Mouse (Mus musculus) forebrain, embryonic 16.5 days (tissue): Measurements from ENCODE around the gene Prm1. TPM values are rescaled to one million over a fixed set of nuclear protein-coding genes. Genes with fewer than 3 reads are reported as not detected.
"Not testable (repeated sequence)": the region's sequence is repeated elsewhere in the genome, so short reads cannot be mapped to it uniquely, and the experiment has no call there.

Source experiments
- ATAC-seq: fragments of 200-750 bp; cut with Nextera tagmentation; 2 replicates; pipeline ENCODE4 v1.8.0; 2017; ENCODE audit warnings: mild to moderate bottlenecking, moderate library complexity
- H3K27ac ChIP-seq: fragments of 300-500 bp; sonication (generic); 2 replicates; pipeline ENCODE4 v1.5.1; 2014; ENCODE audit warnings: low read length, control low read depth
- H3K27me3 ChIP-seq: fragments of 300-500 bp; sonication (generic); replicated peaks from 2 replicates; pipeline ENCODE4 v1.6.1; 2014; ENCODE audit warnings: low read length; ENCODE audit not compliant: control insufficient read depth, insufficient read depth
- H3K36me3 ChIP-seq: fragments of 300-500 bp; sonication (generic); 2 replicates; pipeline ENCODE4 v1.6.1; 2014; ENCODE audit not compliant: control insufficient read depth, insufficient read depth
- H3K4me1 ChIP-seq: fragments of 300-500 bp; sonication (generic); replicated peaks from 2 replicates; pipeline ENCODE4 v1.6.1; 2014; ENCODE audit warnings: low read length; ENCODE audit not compliant: control insufficient read depth, insufficient read depth
- H3K4me2 ChIP-seq: fragments of 300-500 bp; sonication (generic); 2 replicates; pipeline ENCODE4 v1.6.1; 2014; ENCODE audit warnings: mild to moderate bottlenecking, low read length, control low read depth
- H3K4me3 ChIP-seq: fragments of 300-500 bp; sonication (generic); replicated peaks from 2 replicates; pipeline ENCODE4 v1.5.1; 2014; ENCODE audit warnings: mild to moderate bottlenecking, low read length, control low read depth
- H3K9ac ChIP-seq: fragments of 300-500 bp; sonication (generic); replicated peaks from 2 replicates; pipeline ENCODE4 v1.6.1; 2014; ENCODE audit warnings: low read depth, low read length, control low read depth
- H3K9me3 ChIP-seq: fragments of 300-500 bp; sonication (generic); 2 replicates; pipeline ENCODE4 v1.6.1; 2016; ENCODE audit warnings: low read length; ENCODE audit not compliant: control insufficient read depth
- WGBS: fragments of 180-500 bp; shearing (Covaris S2); extraction: QIAGEN DNeasy Blood & Tissue Kit; methylation state at CpG from one replicate; pipeline ENCODE4 v1.1.7; 2014; 5-methylcytosine and 5-hydroxymethylcytosine counted together
- polyA plus RNA-seq: library from polyadenylated mRNA; unstranded; fragments of >200 nt; fragmentation: Nextera tagmentation; extraction: Ambion mirVana; gene quantifications from 2 replicates; pipeline ENCODE4 v1.2.1, GENCODE M21; 2015

Prm1 gene
- polyA plus RNA-seq, result not detected in 2 replicates

GRCm38 (mm10) chr16:10805789-10806527 is at the start of gene Prm1:
TSS of gene Prm1 (minus strand) at chr16:10805839.
- Histone ChIP-seq H3K36me3 (no peaks in the 10 kb centered on the region), H3K9me3 (no peaks in the 10 kb centered on the region), H3K9ac (no peak within 1 kb of the TSS), H3K4me3 (no peak within 1 kb of the TSS), H3K4me1 (no peaks in the 10 kb centered on the region), H3K27me3 (no peaks in the 10 kb centered on the region), H3K4me2 (no peak within 1 kb of the TSS), H3K27ac (no peak within 1 kb of the TSS)
- no peak for ATAC-seq
- 76% methylated on average over 10 of the region's 10 CpGs for WGBS

- not testable (repeated sequence) for H3K9ac ChIP-seq, H3K4me3 ChIP-seq, H3K27ac ChIP-seq, H3K9me3 ChIP-seq, H3K27me3 ChIP-seq, ATAC-seq, H3K4me2 ChIP-seq, H3K36me3 ChIP-seq
- H3K4me1 ChIP-seq, result peaks cover 15% of the 10 kb centered on the region
- WGBS, result 90% methylated on average over 10 of the region's 10 CpGs
Observed at GRCm38 (mm10) chr16:10852216-10852615, 46.6 kb upstream of the Prm1 start.

GRCm38 (mm10) chr16:10850905-10851304 is 45.3 kb upstream of the Prm1 start:
- H3K27me3 ChIP-seq, result no peaks in the 10 kb centered on the region
- H3K27ac ChIP-seq, result no peak overlapping the region
- no peak overlapping the region for H3K4me2 ChIP-seq
- no peak overlapping the region for H3K4me3 ChIP-seq
- 41% methylated on average over 4 of the region's 4 CpGs for WGBS
- no peak for ATAC-seq
- H3K9me3 ChIP-seq, result no peaks in the 10 kb centered on the region
- H3K36me3 ChIP-seq, result no peaks in the 10 kb centered on the region
- H3K9ac ChIP-seq, result no peak overlapping the region
- peaks cover 15% of the 10 kb centered on the region for H3K4me1 ChIP-seq

- Histone ChIP-seq H3K27ac (no peak overlapping the region), H3K36me3 (no peaks in the 10 kb centered on the region), H3K4me1 (peaks cover 15% of the 10 kb centered on the region), H3K4me3 (no peak overlapping the region), H3K27me3 (no peaks in the 10 kb centered on the region), H3K9me3 (no peaks in the 10 kb centered on the region), H3K9ac (no peak overlapping the region), H3K4me2 (no peak overlapping the region)
- peak; percentile 35; the same call in 1 of the 2 replicates for ATAC-seq
- 50% methylated on average over 12 of the region's 12 CpGs for WGBS
Observed at GRCm38 (mm10) chr16:10849965-10850861, 44.6 kb upstream of the Prm1 start.

GRCm38 (mm10) chr16:10846503-10846902 is 40.9 kb upstream of the Prm1 start:
- no peak overlapping the region for H3K4me3 ChIP-seq
- no peak overlapping the region for H3K9ac ChIP-seq
- no peak overlapping the region for H3K4me2 ChIP-seq
- H3K4me1 ChIP-seq, result peaks cover 22% of the 10 kb centered on the region
- H3K27ac ChIP-seq, result no peak overlapping the region
- no peaks in the 10 kb centered on the region for H3K9me3 ChIP-seq
- no peaks in the 10 kb centered on the region for H3K36me3 ChIP-seq
- no peaks in the 10 kb centered on the region for H3K27me3 ChIP-seq
- no peak for ATAC-seq
- WGBS, result 64% methylated on average over 4 of the region's 4 CpGs

- Histone ChIP-seq H3K9ac (no peak overlapping the region), H3K27me3 (no peaks in the 10 kb centered on the region), H3K36me3 (no peaks in the 10 kb centered on the region), H3K4me3 (no peak overlapping the region), H3K9me3 (no peaks in the 10 kb centered on the region), H3K4me1 (peaks cover 20% of the 10 kb centered on the region), H3K27ac (no peak overlapping the region), H3K4me2 (no peak overlapping the region)
- ATAC-seq, result no peak
- 84% methylated on average over 6 of the region's 6 CpGs for WGBS
Observed at GRCm38 (mm10) chr16:10845952-10846351, 40.3 kb upstream of the Prm1 start.

- 67% methylated on average over 6 of the region's 6 CpGs for WGBS
- Histone ChIP-seq H3K4me1 (peaks cover 7% of the 10 kb centered on the region; the same call in 1 of the 2 replicates), H3K27ac (no peak overlapping the region), H3K36me3 (no peaks in the 10 kb centered on the region), H3K4me2 (no peak overlapping the region), H3K4me3 (no peak overlapping the region), H3K9me3 (no peaks in the 10 kb centered on the region), H3K27me3 (no peaks in the 10 kb centered on the region), H3K9ac (no peak overlapping the region)
- ATAC-seq, result no peak
Observed at GRCm38 (mm10) chr16:10844319-10844670, 38.7 kb upstream of the Prm1 start.

GRCm38 (mm10) chr16:10843486-10844318 is 38.1 kb upstream of the Prm1 start:
- Histone ChIP-seq H3K27ac (no peak overlapping the region), H3K4me3 (no peak overlapping the region), H3K27me3 (no peaks in the 10 kb centered on the region), H3K36me3 (no peaks in the 10 kb centered on the region), H3K4me1 (peaks cover 7% of the 10 kb centered on the region; the same call in 1 of the 2 replicates), H3K9me3 (no peaks in the 10 kb centered on the region), H3K4me2 (peak overlapping the region; percentile 27), H3K9ac (peak overlapping the region; percentile 18; the same call in 1 of the 2 replicates)
- WGBS, result 29% methylated on average over 18 of the region's 18 CpGs
- peak; percentile 45; the same call in 1 of the 2 replicates for ATAC-seq
